Mouse (Mus musculus) yolk sac, embryonic 10.5 days (tissue): ENCODE results near the gene Nrsn2.

ENCODE experiments used
- DNase-seq: peaks from one replicate; pipeline ENCODE4 v3.0.0-alpha.2; 2017; ENCODE audit warnings: low spot score

Gene Nrsn2

DNA sequence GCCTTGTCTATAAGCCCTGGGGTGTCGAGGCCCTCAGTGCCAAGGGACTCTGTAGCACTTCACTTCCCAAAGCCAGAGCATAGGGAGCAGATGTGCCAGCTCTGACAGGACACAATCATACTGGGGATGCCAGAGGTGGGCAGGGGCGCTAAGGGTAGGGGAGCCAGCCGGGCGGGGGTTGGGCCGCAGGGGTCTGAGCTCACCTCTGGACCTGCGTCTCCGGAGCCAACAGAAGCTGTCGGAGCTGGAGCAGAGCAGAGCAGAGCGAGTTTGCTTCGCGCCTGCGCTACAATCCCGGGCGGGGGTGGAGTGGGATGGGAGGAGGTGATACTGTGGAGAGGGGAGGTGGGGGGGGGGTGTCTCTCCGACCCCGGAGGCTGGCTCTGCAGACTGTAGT lies at the start of gene Nrsn2:
Gene Nrsn2, minus strand, starts transcription at position 294 of the 397 bp plus-strand sequence.
- DNase-seq = no peak

DNA sequence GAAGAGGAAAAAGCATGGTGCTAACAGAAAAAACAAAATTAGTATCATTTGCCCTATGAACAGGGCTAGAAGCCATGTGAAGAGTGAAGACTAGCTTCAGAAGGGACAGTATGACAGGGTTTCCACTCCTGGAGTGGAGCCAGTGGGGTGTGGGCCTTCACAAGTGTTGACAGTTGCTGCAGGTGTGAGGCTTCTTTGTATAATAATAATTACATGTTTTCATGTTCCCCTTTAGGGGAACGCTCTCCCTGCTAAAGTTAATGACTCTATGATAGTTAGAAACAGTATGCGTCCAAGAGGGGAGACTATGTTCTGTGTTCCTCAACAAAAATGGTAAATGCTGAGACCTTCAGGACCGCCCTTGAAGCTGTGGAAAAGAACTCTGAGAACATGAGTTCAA lies 39.3 kb upstream of the Nrsn2 start:
- no peak for DNase-seq

DNA sequence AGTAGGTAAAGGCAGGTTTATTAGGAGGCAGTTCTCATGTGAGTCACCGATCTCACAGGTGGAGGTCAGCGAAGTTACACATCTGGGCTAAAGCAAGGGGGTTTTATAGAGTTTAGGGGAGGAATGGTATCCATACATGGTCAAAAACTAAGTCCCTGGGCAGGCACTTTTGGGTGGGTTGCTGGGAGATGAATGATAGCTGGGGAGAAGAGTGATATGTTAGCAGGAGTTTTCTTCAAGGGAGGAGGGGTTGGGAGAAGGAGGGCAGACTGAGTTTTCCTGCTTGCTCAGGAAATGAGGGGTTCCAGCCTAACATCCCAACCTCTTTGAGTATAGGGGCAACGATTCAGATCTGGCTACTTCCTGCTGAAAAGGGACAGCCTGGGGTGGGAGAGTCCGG lies 38.8 kb upstream of the Nrsn2 start, which contains the start of gene 6820408C15Rik:
Gene 6820408C15Rik, plus strand, starts transcription at position 301 of the 400 bp plus-strand sequence.
- no peak for DNase-seq

DNA sequence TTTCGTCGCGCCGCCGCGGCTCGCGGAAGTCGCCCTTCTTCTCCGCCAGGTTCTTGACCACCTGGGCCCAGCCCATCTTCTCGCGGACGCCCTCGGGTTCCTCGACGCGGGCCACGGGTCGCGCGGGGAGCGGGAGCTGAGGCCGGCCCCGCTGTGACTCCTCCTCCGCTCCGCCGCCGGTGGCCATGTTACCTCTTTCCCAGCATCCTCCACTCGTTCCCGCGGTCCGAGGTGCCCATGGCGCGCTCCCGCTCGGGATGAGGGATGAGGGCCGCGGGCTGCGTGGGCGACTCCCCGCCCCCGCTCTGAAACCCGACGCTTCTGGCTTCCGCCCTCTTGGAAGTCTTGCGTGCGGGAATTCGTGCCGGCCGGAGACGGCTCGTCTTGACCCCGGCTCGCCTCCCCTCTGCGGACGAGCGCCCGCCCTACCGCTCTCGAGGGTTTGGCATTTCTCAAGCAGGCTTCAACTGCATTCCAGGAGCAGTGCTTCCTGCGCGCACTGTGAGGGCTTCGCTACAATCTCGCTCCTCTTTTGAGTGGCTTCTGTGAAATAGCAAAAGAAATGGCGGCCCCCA lies 38.2 kb upstream of the Nrsn2 start, which contains the start of gene Zcchc3:
Gene Zcchc3, minus strand, starts transcription at position 437 of the 575 bp plus-strand sequence.
- peak; percentile 93 for DNase-seq

DNA sequence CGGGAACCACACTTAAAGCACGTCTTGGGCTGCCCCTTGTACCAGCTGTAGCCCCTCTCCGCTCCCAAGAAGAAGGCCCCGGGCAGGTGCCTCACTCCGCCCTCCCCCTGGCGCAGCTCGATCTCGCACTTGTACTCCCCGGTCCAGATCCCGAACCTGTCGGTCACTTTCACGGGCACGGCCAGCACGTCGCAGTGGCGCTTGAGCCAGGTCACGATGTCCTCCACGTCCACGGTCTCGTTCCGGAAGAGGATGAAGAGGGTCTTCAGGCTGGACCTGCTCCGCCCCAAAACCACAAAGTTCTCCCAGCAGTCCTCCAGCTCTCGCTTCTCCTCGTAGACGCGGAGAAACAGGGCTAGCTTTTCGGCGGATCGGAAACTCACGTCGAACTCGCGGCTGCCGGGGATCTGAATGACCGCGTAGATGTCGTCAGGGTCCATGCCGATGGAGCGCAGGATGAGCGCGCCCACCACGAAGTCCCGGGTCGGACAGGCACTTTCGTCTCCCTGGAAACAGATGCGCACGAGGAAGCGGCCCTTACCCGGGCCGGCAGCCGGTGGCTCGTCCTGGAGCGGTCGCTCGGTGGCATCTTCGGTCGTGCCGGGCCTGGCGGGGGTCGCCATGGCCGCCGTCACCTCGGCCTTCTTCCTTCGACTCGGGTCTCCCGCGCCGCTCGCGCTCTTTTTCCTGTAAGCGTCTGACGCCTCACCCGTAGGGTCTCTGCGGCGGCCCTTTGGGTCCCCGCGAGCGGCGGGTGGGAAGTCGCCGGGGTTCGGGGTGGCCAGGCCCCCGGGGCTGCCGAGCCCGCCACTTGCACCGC lies 37.5 kb upstream of the Nrsn2 start:
- peak; percentile 64 for DNase-seq

DNA sequence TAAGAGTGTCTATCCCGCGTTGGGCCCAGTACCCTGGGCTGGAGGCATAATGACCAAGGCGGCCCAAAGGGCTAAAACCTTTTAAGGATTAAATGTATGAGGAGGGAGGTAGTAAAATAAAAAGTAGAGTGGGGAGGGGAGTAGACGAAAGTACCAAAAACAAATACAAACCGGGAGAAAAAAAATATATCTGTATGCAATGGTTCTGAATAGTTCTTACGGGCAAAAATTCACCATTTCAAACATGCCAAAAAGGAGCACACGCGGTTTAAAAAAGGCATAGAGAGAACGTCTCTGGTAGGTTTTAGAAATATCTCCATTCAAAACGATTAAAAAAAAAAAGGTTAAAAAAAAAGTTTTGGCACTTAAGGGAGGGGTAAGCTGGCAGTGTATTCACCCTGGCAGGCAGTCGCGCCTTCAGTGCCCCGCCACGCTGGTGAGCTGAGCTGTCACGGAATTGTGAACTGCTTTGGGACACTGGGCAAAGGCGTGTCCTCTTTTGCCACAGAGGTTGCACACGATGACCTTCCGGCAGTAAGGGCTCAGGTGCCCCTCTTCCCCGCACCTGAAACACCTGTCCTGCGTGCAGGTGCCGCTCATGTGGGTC lies 36.8 kb upstream of the Nrsn2 start:
- no peak for DNase-seq

DNA sequence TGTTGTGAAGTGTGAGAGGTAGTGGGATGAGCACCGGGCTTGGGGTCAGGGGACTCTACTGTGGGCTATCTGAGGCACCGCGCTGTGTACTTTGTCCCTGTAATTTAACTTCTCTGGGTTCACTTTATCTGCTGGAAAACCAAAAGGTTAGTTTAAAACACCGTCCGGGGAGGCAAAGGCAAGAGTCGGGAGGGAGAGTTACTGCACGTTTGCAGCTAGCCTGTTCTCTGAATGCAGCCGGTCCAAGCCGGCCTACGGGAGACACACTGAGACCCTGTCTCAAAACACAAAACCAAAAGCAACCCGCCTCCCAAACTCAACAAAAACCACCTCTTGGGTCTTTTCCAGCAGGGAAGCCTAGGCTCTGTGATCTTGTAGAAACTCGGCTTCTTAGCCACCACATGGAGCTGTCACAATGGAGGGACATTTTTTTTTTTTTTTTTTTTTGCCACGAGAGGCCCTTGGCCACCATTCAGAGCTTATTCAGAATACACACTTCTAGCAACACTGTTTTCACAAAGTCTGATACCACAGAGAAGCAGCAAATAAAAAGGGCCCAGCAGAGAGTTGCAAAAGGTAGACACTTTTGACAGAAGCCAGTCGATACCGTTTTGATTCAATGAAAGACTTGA lies 36.2 kb upstream of the Nrsn2 start:
- DNase-seq = peak; percentile 75

DNA sequence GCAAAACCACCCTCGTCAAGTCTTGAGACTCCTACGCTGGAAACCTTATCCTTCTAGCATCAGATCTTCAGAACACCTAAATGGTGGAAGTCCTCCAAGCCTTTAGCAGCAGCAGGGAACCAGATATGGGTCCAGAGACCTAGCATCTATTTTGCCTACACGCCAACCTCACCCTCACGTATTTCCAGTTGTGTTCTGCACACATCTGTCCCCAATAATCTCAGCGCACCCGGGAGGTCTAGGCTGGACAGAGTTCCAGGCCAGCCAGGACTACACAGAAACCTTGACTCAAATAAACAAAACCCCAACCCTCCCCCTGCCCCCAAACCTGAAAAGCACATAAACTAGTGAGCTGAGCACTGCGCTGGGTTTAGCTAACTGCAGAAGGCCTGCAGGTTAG lies 35.0 kb upstream of the Nrsn2 start:
- peak; percentile 51 for DNase-seq

DNA sequence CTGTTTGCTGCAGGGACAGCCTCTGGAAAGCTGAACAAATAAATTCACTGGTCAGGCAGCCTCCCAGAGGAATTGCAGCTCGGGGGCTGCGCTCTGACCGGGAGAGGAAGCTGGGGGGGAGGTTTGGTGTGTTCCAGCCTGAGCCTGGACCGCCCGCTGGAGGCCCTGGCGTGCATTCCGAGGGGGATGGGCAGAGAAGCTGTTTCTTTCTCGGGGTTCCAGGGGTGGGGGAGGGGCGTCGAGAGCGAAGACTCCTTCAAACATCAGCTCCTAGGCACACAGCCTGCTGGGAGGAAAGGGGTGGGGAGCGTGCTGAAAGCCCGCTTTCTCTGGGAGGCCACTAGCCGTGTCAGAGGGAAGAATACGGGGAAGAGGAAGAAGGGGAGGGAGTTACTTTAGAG lies 34.5 kb upstream of the Nrsn2 start:
- peak; percentile 95 for DNase-seq

DNA sequence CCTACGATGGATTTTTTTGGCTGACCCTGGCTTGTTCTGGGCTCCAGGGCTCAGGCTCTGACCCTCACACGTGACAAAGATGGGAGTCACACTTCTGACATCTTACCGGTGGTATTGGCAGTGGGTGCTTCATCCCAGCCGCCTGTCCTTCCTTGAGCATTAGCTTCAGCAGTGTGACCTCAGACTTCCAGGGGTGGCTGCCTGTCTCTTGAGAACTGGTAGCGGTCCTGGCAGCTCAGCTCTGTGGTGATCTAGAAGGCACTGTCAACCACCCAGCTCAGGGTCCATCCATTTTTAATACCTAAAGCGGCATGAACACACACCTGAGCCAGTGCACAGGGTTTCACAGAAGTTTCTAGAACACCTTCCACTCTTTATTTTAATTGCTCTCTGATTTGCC lies 33.3 kb upstream of the Nrsn2 start:
- no peak for DNase-seq

DNA sequence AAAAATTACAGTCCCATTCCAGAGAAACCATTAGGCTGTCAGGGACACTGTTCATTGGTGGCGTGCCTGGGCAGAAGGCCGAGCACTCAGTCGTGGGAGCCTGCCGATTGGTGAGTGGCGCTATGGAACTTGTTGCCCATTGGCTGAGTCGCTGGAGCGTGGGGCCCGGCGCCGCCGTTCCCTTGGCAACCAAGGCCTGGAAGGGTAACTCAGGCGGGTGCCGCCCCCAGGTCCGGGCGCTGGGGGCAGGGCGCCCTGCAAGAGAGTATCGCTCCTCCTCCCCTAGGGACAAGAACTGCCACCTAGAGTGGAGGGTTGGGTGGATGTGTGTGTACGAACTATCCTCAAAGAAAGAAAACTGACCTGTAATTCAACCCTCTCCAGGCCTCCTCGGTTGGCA lies 29.7 kb upstream of the Nrsn2 start:
- DNase-seq = peak; percentile 94

DNA sequence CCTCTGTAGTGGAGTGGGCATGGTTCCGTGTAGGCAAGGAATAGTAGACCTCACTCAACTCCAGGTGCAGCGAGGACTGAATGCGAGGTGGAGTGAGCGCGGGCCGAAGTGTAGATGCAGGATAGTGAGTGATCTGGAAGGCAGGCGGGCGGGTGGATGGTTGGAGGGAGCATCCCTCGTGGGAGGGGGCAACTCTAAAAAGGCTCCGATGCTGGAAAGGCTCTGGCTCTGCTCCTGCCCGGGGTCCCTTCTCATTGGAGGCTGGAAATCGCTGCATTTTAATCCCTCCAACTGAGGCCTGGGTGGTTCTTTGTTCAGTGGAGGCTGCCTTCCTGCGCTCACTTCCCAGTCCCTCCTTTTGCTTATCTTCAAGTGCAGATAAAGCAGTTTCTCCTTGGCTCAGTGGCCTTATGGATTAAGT lies 22.7 kb upstream of the Nrsn2 start:
- DNase-seq = no peak

DNA sequence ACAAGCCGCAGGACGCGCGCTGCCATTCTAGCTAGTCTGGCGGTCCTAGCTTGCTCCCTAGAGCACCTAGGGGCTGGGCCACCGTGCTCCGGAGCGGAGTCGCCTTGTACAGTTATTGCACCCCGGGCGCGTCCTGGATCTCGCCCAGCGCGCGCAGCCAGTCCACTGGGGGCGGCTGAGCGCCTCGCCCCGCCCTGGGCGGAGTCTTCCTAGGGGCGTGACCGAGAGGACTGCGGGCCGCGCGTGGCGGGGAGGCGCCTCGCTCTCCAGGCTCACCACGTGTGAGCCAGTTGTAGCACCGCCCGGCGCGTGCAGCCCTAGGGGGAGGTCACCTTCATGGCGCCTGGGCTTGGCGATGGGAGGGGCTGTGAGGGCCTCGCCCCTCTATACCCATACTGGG lies 22.3 kb upstream of the Nrsn2 start:
- peak; percentile 94 for DNase-seq

DNA sequence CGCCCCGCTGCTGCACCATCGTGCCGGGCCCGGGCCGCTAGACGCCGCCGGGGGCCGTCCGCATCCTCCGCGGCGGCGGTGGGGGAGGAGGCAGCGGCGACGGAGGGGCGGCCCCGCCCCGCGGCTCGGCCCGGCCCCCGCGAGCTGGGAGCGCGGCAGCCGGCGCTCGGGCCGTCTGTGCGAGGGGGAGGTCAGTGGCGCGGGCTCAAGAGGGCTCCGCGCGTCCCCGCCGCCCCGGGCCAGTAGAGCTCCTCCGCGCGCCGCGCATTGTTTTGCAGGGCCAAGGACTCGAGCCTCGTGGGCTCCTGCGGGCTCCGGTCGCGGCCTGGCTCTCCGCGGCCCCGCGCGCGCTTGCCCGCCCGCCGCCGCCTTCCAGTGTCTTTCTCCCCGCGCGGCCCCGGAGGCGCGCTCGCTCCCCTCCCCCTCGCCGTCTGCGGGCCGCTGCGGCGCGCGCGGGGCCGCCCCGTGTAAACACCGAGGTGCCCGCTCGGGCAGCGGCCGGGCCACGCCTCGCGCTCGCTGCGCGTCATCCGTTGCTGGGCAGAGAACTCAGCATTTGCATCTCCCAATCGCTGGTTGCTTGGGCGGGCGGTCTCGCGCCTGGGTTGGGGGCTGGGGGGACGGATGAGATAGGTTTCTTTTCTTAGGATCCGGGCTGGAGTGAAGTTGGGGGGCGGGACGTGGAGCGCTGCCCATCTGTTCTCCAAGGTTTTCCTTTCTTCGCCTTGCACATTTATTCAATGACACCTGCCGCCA lies 21.4 kb upstream of the Nrsn2 start, which contains the start of gene Sox12:
Gene Sox12, minus strand, starts transcription at position 384 of the 756 bp plus-strand sequence.
- peak; percentile 97 for DNase-seq

DNA sequence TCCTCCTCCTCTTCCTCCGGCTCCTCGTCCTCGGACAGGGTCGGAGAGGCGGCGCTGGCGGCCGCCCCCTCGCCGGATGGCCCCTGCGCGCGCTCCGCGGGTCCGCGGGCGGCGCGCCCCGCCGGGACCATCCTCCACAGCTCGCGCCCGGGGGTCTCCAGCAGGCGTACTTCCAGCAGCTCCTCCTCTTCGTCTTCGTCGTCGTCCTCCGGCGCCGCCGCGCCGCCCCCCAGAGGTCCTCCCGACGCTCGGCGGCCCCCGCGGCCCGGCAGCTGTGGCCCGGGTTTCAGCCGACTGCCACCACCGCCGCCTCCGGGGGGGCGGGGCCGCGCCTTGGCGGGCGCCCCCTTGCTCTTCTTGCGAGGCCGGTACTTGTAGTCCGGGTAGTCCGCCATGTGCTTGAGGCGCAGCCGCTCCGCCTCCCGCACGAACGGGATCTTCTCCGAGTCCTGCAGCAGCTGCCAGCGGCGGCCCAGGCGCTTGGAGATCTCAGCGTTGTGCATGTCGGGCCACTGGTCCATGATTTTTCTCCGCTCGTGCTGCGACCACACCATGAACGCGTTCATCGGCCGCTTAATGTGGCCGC lies 20.7 kb upstream of the Nrsn2 start:
- peak; percentile 85 for DNase-seq

DNA sequence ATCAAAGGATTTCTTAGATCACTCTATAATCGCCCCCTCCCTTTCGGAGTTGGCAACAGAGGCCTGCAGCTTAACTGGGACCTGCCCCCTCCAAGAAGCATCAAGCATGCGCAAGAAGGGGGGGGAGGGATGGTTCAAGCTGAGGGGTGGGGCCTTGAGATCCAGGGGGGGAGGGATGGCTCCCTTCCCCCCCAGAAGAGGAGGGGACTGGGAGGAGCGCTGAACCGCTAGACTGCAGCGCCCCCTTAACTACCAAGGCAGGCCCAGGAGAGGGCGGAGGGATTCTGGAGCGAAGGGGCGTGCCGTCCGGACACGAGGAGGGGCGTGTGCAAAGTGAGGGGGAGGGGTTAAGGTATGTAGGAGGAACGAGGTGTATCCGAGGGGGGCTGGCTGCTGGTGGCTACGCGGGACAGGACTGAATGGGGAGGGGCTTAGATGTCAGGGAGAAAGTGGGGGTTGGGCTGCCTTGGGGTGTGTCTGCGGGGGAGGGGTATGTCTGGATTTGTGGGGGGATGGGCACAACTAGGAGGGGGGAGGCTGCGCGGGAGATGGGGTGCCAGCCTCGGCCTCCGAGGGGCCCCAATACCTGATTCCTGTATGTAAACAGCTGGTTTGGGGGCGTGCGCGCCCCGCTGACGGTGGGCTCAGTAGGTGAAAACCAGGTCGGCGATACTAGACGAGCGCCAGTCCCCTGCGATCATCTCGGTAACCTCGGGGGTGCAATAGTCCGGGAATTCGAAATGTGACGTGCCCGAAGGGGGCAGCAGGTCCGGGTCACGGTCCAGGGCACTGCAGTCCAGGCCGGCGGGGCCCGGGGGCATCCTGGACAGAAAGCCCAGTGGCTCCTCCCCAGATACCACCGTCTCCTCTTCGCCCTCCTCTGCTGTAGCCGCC lies 19.9 kb upstream of the Nrsn2 start:
- DNase-seq = peak; percentile 99

DNA sequence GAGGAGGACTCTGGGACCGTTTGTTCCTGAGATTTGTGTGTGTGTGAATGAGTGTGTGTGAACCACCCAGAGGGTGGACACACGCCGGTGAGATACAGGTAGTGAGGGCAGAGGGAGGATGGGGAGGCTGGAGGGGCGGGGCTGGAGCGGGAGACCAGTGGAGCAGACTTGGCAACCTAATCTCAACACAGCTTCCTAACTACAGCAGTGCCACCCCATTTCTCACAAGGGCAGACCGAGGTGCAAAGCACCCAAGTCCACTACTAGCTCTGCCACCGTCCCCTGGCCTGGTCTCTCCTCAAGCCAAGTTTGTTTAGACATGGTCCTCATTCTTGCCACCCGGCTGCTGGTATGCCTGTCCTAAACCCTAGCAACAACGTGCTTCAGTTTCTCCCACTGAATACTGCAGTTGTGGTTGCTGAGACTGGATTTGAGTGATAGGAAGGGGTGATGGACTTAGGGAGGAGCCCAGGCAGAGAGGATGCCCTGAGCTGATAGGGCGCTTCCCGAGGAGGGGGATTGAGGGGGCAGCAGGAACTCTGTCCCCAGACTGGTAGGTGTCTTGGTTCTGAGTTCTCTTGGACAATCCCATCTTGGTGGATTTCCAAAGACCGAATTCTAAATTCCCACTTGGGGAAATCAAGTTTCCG lies 19.0 kb upstream of the Nrsn2 start:
- DNase-seq = no peak

DNA sequence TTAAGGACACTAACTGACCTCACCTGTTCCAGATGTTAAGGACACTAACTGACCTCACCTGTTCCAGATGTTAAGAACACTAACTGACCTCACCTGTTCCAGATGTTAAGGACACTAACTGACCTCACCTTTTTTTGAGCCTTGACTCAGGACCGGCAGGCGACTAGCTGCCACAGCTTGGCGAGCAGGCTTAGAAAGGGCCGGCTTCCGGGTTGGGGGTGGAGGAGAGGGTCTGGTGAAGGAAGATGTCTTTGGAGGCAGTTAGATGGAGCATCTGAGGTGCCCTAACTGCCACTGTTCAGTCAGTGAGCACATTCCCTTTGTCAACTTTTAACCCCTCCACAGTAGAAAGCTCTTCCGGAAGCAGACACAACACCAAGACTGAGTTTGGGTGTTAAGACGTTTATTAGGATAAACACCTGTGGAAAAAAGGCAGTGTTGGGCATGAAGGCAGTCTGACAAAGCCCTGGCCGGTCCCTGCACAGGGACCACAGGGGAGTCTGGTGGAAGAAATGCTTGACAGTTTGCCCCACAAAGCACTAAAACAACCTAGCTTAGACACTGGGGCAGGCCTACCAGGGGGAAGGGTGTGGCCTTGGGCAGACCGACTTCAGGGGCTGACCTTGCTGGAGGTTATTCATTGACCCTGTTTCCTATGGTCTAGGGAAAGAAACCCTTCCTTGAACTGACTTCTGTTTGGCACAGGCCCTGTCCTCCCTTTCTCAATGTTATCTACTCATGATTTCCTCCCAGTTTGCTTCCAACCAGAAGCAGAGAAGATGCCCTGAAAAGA lies 17.0 kb upstream of the Nrsn2 start:
- DNase-seq = peak; percentile 40

DNA sequence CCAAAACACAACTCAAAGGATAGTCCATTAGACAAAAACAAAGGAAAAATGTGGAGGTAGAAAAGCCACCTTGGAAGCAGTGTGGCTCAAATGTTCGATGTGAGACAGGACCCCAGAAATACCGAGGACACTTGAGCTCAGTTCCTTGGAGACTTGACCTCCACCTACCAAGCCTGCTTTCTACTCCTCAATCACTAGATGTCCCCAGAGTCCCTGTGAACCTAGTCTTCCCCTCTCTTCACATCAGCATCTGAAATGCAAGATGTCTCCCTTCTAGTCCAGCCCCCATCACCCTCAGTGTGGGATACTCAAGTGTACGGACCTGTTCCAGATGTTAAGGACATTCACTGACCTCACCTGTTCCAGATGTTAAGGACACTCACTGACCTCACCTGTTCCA lies 16.3 kb upstream of the Nrsn2 start:
- DNase-seq = peak; percentile 52
